Mouse (Mus musculus): ENCODE results near the gene Dnmt3a. TPM values are rescaled to one million over a fixed set of nuclear protein-coding genes. Genes with fewer than 3 reads are reported as not detected.

Gene Dnmt3a
- polyA plus RNA-seq, 1 experiment from 2014 or later = 83.1 TPM

DNA sequence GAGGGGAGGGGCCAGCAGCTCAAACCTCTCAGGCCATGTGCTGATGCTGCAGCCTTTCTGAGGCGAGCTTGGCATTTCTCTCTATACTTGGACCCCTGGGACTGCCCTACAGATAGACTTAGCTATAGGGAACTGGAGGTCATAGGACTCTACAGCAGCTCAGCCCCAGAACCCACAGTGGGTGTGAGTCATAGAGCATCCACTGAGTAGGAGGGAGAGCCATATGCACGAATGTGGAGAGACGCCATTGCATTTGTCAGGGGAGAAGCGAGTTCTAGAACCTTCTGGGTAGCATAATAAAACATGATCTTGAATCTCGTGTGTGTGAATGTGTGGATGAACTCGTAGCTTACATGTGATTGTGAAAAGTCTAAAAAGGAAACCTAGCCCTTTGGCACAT is 56.4 kb downstream of the Dnmt3a start:
- H3K36me3 ChIP-seq (ENCODE audit: control insufficient read depth, insufficient read depth, low read length) = peaks cover 46% of the 10 kb centered on the region
- no peaks in the 10 kb centered on the region for H3K9me3 ChIP-seq (ENCODE audit: control insufficient read depth, low read depth, low read length)
- no peak overlapping the region for H3K9ac ChIP-seq (replicated peaks; ENCODE audit: low read depth, low read length)
- H3K4me1 ChIP-seq (ENCODE audit: control insufficient read depth, insufficient read depth, low read length) = peaks cover 8% of the 10 kb centered on the region
- H3K27ac ChIP-seq (ENCODE audit: low read length) = no peak overlapping the region
- 86% methylated on average over 6 of the region's 6 CpGs for WGBS
- ATAC-seq (ENCODE audit: insufficient number of reproducible peaks, insufficient read depth, low FRiP score, low read depth) = no peak
- H3K27me3 ChIP-seq (ENCODE audit: control insufficient read depth, insufficient read depth, low read length) = no peaks in the 10 kb centered on the region
- H3K4me3 ChIP-seq (ENCODE audit: low read depth, low read length) = no peak overlapping the region
- no peak overlapping the region for H3K4me2 ChIP-seq (replicated peaks; ENCODE audit: low read depth, low read length)

GRCm38 (mm10) chr12:3864208-3864607 is 58.4 kb downstream of the Dnmt3a start:
- Histone ChIP-seq H3K4me3 (ENCODE audit: low read depth, low read length) (no peak overlapping the region), H3K36me3 (ENCODE audit: control insufficient read depth, insufficient read depth, low read length) (peaks cover 43% of the 10 kb centered on the region), H3K4me1 (ENCODE audit: control insufficient read depth, insufficient read depth, low read length) (peaks cover 13% of the 10 kb centered on the region), H3K4me2 (replicated peaks; ENCODE audit: low read depth, low read length) (no peak overlapping the region), H3K9ac (replicated peaks; ENCODE audit: low read depth, low read length) (no peak overlapping the region), H3K27ac (ENCODE audit: low read length) (no peak overlapping the region), H3K27me3 (ENCODE audit: control insufficient read depth, insufficient read depth, low read length) (no peaks in the 10 kb centered on the region), H3K9me3 (ENCODE audit: control insufficient read depth, low read depth, low read length) (no peaks in the 10 kb centered on the region)
- WGBS = 91% methylated on average over 8 of the region's 8 CpGs
- no peak for ATAC-seq (ENCODE audit: insufficient number of reproducible peaks, insufficient read depth, low FRiP score, low read depth)

DNA sequence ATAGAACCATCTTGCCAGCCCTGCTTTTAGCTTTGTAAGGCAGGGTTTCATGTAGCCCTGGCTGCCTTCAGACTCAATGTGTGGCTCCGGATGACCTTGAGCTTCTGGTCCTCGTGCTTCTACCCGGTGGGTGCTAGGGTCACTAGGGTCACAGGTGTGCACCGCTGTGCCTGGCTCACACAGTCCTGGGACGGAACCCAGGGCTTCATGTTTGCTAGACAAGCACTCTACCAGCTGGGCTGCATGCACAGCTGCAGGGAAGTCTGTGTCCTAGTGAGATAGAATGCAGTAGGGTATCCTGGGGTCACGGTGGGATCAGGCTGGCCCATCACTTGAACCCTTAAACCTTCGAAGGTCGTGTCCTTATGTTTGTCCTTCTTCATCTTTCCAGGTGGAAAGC is 59.8 kb downstream of the Dnmt3a start:
- H3K36me3 ChIP-seq (ENCODE audit: control insufficient read depth, insufficient read depth, low read length) = peaks cover 48% of the 10 kb centered on the region
- WGBS = 83% methylated on average over 8 of the region's 8 CpGs
- peaks cover 25% of the 10 kb centered on the region for H3K4me1 ChIP-seq (ENCODE audit: control insufficient read depth, insufficient read depth, low read length)
- H3K27me3 ChIP-seq (ENCODE audit: control insufficient read depth, insufficient read depth, low read length) = no peaks in the 10 kb centered on the region
- no peak overlapping the region for H3K4me3 ChIP-seq (ENCODE audit: low read depth, low read length)
- no peak overlapping the region for H3K4me2 ChIP-seq (replicated peaks; ENCODE audit: low read depth, low read length)
- no peak for ATAC-seq (ENCODE audit: insufficient number of reproducible peaks, insufficient read depth, low FRiP score, low read depth)
- no peaks in the 10 kb centered on the region for H3K9me3 ChIP-seq (ENCODE audit: control insufficient read depth, low read depth, low read length)
- no peak overlapping the region for H3K9ac ChIP-seq (replicated peaks; ENCODE audit: low read depth, low read length)
- H3K27ac ChIP-seq (ENCODE audit: low read length) = no peak overlapping the region; the same call in 1 of the 2 replicates

GRCm38 (mm10) chr12:3866654-3867370 is 61.0 kb downstream of the Dnmt3a start:
- H3K27me3 ChIP-seq (ENCODE audit: control insufficient read depth, insufficient read depth, low read length) = no peaks in the 10 kb centered on the region
- H3K27ac ChIP-seq (ENCODE audit: low read length) = no peak overlapping the region
- peaks cover 35% of the 10 kb centered on the region for H3K4me1 ChIP-seq (ENCODE audit: control insufficient read depth, insufficient read depth, low read length)
- H3K36me3 ChIP-seq (ENCODE audit: control insufficient read depth, insufficient read depth, low read length) = peaks cover 42% of the 10 kb centered on the region
- H3K4me3 ChIP-seq (ENCODE audit: low read depth, low read length) = no peak overlapping the region
- WGBS = 46% methylated on average over 12 of the region's 12 CpGs
- H3K9ac ChIP-seq (replicated peaks; ENCODE audit: low read depth, low read length) = no peak overlapping the region
- ATAC-seq (ENCODE audit: insufficient number of reproducible peaks, insufficient read depth, low FRiP score, low read depth) = no peak
- H3K4me2 ChIP-seq (replicated peaks; ENCODE audit: low read depth, low read length) = no peak overlapping the region
- H3K9me3 ChIP-seq (ENCODE audit: control insufficient read depth, low read depth, low read length) = no peaks in the 10 kb centered on the region

- Histone ChIP-seq H3K27ac (ENCODE audit: low read length) (no peak overlapping the region), H3K36me3 (ENCODE audit: control insufficient read depth, insufficient read depth, low read length) (peaks cover 44% of the 10 kb centered on the region), H3K9ac (replicated peaks; ENCODE audit: low read depth, low read length) (no peak overlapping the region), H3K27me3 (ENCODE audit: control insufficient read depth, insufficient read depth, low read length) (no peaks in the 10 kb centered on the region), H3K4me2 (replicated peaks; ENCODE audit: low read depth, low read length) (no peak overlapping the region), H3K4me3 (ENCODE audit: low read depth, low read length) (no peak overlapping the region), H3K9me3 (ENCODE audit: control insufficient read depth, low read depth, low read length) (no peaks in the 10 kb centered on the region), H3K4me1 (ENCODE audit: control insufficient read depth, insufficient read depth, low read length) (peaks cover 41% of the 10 kb centered on the region)
- ATAC-seq (ENCODE audit: insufficient number of reproducible peaks, insufficient read depth, low FRiP score, low read depth) = no peak
- WGBS = 83% methylated on average over 5 of the region's 5 CpGs
Observed at GRCm38 (mm10) chr12:3868115-3868514, 62.3 kb downstream of the Dnmt3a start.

DNA sequence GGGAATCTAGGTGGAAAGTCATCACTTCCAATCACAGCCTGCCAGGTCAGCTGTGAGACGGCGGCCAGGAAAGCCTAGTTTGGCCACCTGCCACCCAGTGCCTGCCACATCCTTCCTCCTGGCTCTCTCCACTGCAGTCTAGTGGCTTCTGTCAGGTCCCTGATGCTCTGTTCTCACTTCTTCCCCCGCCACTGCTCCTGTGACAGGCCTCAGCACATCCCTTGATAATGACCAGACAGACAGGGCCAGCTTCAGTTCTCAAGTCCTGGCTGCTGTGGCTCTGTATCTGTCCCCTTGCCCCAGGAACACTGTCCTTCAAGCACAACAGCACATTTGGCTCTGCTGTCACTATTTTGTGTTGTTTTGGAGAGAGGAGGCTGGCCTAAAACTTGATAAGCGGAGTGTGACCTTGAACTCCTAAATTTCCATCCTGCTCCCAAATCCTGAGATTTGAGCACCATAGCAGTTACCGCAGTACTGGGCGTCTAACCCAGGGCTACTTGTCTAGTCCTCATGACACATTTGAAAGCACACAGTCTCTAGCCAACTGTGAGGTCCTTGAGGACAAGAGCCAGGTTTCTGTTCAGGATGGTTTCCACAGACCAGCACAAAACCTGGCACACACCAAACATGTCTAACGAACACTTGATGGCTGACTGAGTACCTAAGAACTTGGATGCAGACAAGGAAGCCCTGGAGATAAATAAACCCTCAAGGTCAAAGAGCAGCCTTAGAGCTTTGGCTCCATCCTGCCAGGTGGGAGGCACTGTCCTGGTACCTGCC is 63.1 kb downstream of the Dnmt3a start:
- H3K27ac ChIP-seq (ENCODE audit: low read length) = no peak overlapping the region
- peaks cover 41% of the 10 kb centered on the region for H3K4me1 ChIP-seq (ENCODE audit: control insufficient read depth, insufficient read depth, low read length)
- H3K9me3 ChIP-seq (ENCODE audit: control insufficient read depth, low read depth, low read length) = no peaks in the 10 kb centered on the region
- no peaks in the 10 kb centered on the region for H3K27me3 ChIP-seq (ENCODE audit: control insufficient read depth, insufficient read depth, low read length)
- no peak for ATAC-seq (ENCODE audit: insufficient number of reproducible peaks, insufficient read depth, low FRiP score, low read depth)
- WGBS = 68% methylated on average over 7 of the region's 7 CpGs
- H3K4me3 ChIP-seq (ENCODE audit: low read depth, low read length) = no peak overlapping the region
- peaks cover 49% of the 10 kb centered on the region for H3K36me3 ChIP-seq (ENCODE audit: control insufficient read depth, insufficient read depth, low read length)
- no peak overlapping the region for H3K4me2 ChIP-seq (replicated peaks; ENCODE audit: low read depth, low read length)
- no peak overlapping the region for H3K9ac ChIP-seq (replicated peaks; ENCODE audit: low read depth, low read length)

DNA sequence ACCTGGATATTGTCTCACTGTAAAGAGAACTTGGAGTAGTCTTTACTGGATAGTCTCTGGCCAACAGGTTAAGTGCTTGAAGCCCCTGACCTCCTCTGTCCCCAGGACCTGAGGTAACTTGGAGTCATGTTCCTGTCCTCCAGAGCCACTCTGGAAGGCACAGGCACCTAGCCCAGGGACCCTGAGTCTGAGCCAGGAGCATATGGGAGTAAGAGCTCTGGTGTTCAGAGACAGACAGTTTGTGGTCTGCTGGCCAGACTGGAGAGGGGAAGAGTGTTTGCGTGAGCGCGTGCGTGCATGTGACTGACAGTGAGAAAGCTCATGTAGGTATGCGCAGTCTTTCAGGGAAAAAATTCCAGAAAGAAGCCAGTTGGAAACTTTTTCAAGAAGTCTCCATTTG is 64.2 kb downstream of the Dnmt3a start:
- Histone ChIP-seq H3K4me2 (replicated peaks; ENCODE audit: low read depth, low read length) (no peak overlapping the region), H3K27ac (ENCODE audit: low read length) (peak overlapping the region; percentile 44; the same call in 1 of the 2 replicates), H3K4me1 (ENCODE audit: control insufficient read depth, insufficient read depth, low read length) (peaks cover 41% of the 10 kb centered on the region), H3K4me3 (ENCODE audit: low read depth, low read length) (no peak overlapping the region), H3K9ac (replicated peaks; ENCODE audit: low read depth, low read length) (no peak overlapping the region), H3K9me3 (ENCODE audit: control insufficient read depth, low read depth, low read length) (no peaks in the 10 kb centered on the region), H3K27me3 (ENCODE audit: control insufficient read depth, insufficient read depth, low read length) (no peaks in the 10 kb centered on the region), H3K36me3 (ENCODE audit: control insufficient read depth, insufficient read depth, low read length) (peaks cover 57% of the 10 kb centered on the region)
- 86% methylated on average over 5 of the region's 5 CpGs for WGBS
- no peak for ATAC-seq (ENCODE audit: insufficient number of reproducible peaks, insufficient read depth, low FRiP score, low read depth)

DNA sequence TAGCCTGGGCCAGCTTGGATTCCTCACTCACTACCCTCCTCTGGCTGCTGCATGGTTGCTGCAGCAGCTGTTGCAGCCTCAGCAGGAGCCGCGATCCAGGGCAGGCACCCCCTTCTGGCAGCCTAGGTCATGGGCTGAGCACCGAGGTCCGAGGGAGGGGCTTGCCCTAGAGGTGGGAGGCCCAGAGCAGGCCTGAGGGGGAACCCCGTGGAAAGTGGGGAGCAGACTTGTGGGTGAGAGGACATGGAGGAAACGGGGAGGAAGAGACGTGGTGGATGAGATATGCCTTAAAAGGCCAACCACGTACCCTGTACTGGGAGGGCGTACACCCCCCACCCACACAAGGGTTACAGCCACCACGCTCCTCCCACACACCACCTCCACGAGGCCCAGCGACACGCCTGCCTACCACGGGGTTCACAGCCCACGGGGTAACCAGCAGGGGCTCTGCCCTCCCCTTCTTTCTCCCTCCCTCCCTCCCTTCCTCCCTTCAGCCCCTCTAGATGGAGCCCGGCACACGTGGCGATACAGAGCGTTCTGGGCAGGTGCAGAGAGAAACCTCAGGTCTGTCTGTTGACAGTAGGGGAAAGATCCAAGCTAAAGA is 65.2 kb downstream of the Dnmt3a start:
- H3K36me3 ChIP-seq (ENCODE audit: control insufficient read depth, insufficient read depth, low read length) = peaks cover 52% of the 10 kb centered on the region
- H3K27ac ChIP-seq (ENCODE audit: low read length) = peak overlapping the region; percentile 74; the same call in 1 of the 2 replicates
- no peak overlapping the region for H3K4me2 ChIP-seq (replicated peaks; ENCODE audit: low read depth, low read length)
- 17% methylated on average over 19 of the region's 19 CpGs for WGBS
- ATAC-seq (ENCODE audit: insufficient number of reproducible peaks, insufficient read depth, low FRiP score, low read depth) = peak; percentile 71
- H3K4me3 ChIP-seq (ENCODE audit: low read depth, low read length) = no peak overlapping the region
- H3K9ac ChIP-seq (replicated peaks; ENCODE audit: low read depth, low read length) = no peak overlapping the region
- peaks cover 41% of the 10 kb centered on the region for H3K4me1 ChIP-seq (ENCODE audit: control insufficient read depth, insufficient read depth, low read length)
- no peaks in the 10 kb centered on the region for H3K9me3 ChIP-seq (ENCODE audit: control insufficient read depth, low read depth, low read length)
- H3K27me3 ChIP-seq (ENCODE audit: control insufficient read depth, insufficient read depth, low read length) = no peaks in the 10 kb centered on the region

Data from stomach, embryonic 14.5 days (tissue).